Mouse (Mus musculus): ENCODE results near the gene St3gal6. TPM values are rescaled to one million over a fixed set of nuclear protein-coding genes. Genes with fewer than 3 reads are reported as not detected.

Gene St3gal6
- total RNA-seq, 1 experiment, result 2.2 TPM

DNA sequence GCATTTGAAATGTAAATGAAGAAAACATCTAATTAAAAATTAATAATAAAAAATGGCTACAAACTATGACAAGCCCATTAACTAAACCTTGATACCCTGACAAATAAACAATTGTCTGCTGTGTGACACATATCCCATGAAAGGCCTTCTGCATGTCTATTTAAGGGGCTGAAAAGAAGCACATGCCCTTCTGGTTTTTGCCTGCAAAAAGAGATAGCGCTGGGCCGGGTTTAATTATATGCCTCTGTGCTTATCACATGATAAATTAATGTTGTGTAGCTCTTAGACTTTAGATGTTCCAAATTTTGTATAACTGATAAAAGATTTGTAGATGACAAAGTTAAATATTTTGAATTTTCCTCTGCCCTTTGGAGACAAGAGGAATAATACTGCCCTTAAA, 9.2 kb upstream of the St3gal6 start:
- no peak overlapping the region for H3K9ac ChIP-seq (ENCODE audit: insufficient read depth, low read depth, low read length, poor library complexity, severe bottlenecking)
- TF ChIP-seq ZC3H11A (IDR thresholded peaks at IDR 0.05; ENCODE audit: borderline replicate concordance, low read depth, low read length), result no peak

DNA sequence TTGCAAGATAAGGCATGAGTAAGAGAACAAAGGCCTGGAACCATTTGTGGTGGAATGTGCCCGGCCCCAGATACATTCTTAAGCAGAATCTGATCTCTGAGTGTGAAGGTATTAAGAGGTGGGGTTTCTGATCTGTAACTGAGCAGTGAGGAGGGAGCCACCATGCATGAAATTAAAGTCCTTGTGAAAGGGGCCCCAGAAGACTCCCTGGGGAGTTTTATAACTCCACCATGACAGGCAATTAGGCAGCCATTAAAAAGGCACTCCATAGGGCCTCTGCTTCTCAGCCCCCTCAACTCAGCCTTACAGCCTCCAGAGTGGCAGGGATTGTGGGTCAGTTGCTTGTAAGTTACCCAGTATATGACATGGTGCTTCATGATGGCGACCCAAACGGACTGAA, 8.5 kb upstream of the St3gal6 start:
- no peak for DNase-seq (ENCODE audit: low read depth, low spot score)
- H3K9ac ChIP-seq (ENCODE audit: insufficient read depth, low read depth, low read length, poor library complexity, severe bottlenecking), result no peak overlapping the region
- H3K9me3 ChIP-seq (ENCODE audit: control insufficient read depth, insufficient read depth, low read depth, low read length), result no peaks in the 10 kb centered on the region
- in situ Hi-C loops (cut with MboI; ENCODE audit: low sequenced_read_pairs in 2 of 2, unreplicated experiment in 2 of 2), result no loop called here
- H3K4me3 ChIP-seq (ENCODE audit: insufficient read depth in 1 of 2, low read depth in 1 of 2, low read length in 2 of 2, poor library complexity in 1 of 2, severe bottlenecking in 1 of 2), result no peak overlapping the region
- H3K4me1 ChIP-seq (ENCODE audit: control insufficient read depth in 2 of 2, insufficient read depth in 2 of 2, low read length in 2 of 2, poor library complexity in 1 of 2), result no peaks in the 10 kb centered on the region
- TF ChIP-seq ZNF384 (IDR thresholded peaks at IDR 0.05; ENCODE audit: low read depth, low read length) (no peak), MAFK (IDR thresholded peaks at IDR 0.05; ENCODE audit: insufficient read depth, low read depth, low read length) (no peak), HCFC1 (IDR thresholded peaks at IDR 0.05; ENCODE audit: borderline replicate concordance, insufficient read depth, low read length) (no peak), ZC3H11A (IDR thresholded peaks at IDR 0.05; ENCODE audit: borderline replicate concordance, low read depth, low read length) (no peak), CHD2 (IDR thresholded peaks at IDR 0.05; ENCODE audit: low read depth, low read length) (no peak)
- H3K36me3 ChIP-seq (ENCODE audit: control insufficient read depth, insufficient read depth, low read length, poor library complexity, severe bottlenecking), result no peaks in the 10 kb centered on the region
- no peak overlapping the region for H3K27ac ChIP-seq (ENCODE audit: insufficient read depth, low read depth, low read length, poor library complexity, severe bottlenecking)

More for the DNA sequence above, 9.2 kb upstream of the St3gal6 start:
- H3K4me1 ChIP-seq (ENCODE audit: control insufficient read depth in 2 of 2, insufficient read depth in 2 of 2, low read length in 2 of 2, poor library complexity in 1 of 2), result no peaks in the 10 kb centered on the region
- H3K27ac ChIP-seq (ENCODE audit: insufficient read depth, low read depth, low read length, poor library complexity, severe bottlenecking), result no peak overlapping the region
- H3K9me3 ChIP-seq (ENCODE audit: control insufficient read depth, insufficient read depth, low read depth, low read length), result no peaks in the 10 kb centered on the region
- DNase-seq (ENCODE audit: low read depth, low spot score), result no peak
- in situ Hi-C loops (cut with MboI; ENCODE audit: low sequenced_read_pairs in 2 of 2, unreplicated experiment in 2 of 2), result no loop called here
- H3K36me3 ChIP-seq (ENCODE audit: control insufficient read depth, insufficient read depth, low read length, poor library complexity, severe bottlenecking), result no peaks in the 10 kb centered on the region
- H3K4me3 ChIP-seq (ENCODE audit: insufficient read depth in 1 of 2, low read depth in 1 of 2, low read length in 2 of 2, poor library complexity in 1 of 2, severe bottlenecking in 1 of 2), result no peak overlapping the region

DNA sequence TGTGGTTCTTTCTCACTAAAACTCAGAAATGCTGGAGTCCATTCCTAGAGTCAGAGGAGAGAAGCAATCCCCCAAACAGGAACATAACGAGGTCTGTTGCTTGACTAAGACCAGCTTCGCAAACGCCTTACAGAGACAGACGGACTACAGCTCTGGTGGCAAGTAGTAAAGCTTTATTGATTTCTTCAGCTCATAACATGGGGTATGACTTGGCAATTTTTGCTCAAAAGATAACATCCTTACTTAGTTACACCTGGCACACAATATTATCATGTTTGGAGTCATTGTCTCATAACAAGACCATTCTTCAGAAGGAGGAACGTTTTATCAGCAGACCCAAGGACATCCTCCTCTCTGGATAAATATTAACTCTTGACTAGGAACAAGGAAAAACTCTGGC, 3.8 kb upstream of the St3gal6 start:
- Histone ChIP-seq H3K9ac (ENCODE audit: insufficient read depth, low read depth, low read length, poor library complexity, severe bottlenecking) (no peak overlapping the region), H3K9me3 (ENCODE audit: control insufficient read depth, insufficient read depth, low read depth, low read length) (no peaks in the 10 kb centered on the region), H3K4me1 (ENCODE audit: control insufficient read depth in 2 of 2, insufficient read depth in 2 of 2, low read length in 2 of 2, poor library complexity in 1 of 2) (no peaks in the 10 kb centered on the region), H3K27ac (ENCODE audit: insufficient read depth, low read depth, low read length, poor library complexity, severe bottlenecking) (no peak overlapping the region), H3K36me3 (ENCODE audit: control insufficient read depth, insufficient read depth, low read length, poor library complexity, severe bottlenecking) (no peaks in the 10 kb centered on the region), H3K4me3 (ENCODE audit: insufficient read depth in 1 of 2, low read depth in 1 of 2, low read length in 2 of 2, poor library complexity in 1 of 2, severe bottlenecking in 1 of 2) (no peak overlapping the region)
- in situ Hi-C loops (cut with MboI; ENCODE audit: low sequenced_read_pairs in 2 of 2, unreplicated experiment in 2 of 2), result no loop called here
- DNase-seq (ENCODE audit: low read depth, low spot score), result no peak
- TF ChIP-seq CHD2 (IDR thresholded peaks at IDR 0.05; ENCODE audit: low read depth, low read length) (no peak), ZC3H11A (IDR thresholded peaks at IDR 0.05; ENCODE audit: borderline replicate concordance, low read depth, low read length) (no peak), ZNF384 (IDR thresholded peaks at IDR 0.05; ENCODE audit: low read depth, low read length) (no peak), MAFK (IDR thresholded peaks at IDR 0.05; ENCODE audit: insufficient read depth, low read depth, low read length) (no peak), HCFC1 (IDR thresholded peaks at IDR 0.05; ENCODE audit: borderline replicate concordance, insufficient read depth, low read length) (no peak)

DNA sequence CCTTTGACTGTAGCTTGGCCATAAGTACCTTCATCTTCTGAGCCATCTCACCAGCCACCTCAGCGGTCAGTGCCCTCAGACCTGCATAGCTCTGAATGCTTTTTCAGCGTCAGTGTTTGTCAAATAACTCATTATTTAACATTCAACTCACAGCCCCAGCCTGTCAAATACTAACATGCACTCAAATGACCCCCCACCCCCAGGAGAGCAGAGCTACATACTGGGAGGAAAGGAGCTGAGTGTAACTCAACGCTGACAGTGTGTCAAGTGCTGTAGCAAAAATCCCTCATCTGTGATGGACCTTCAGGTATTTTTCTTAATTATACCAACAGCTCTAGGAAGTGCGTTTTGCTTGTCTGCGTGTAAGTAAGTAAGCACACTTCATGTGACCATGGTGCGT, 2.7 kb upstream of the St3gal6 start:
- no peak overlapping the region for H3K9ac ChIP-seq (ENCODE audit: insufficient read depth, low read depth, low read length, poor library complexity, severe bottlenecking)
- no peak overlapping the region for H3K27ac ChIP-seq (ENCODE audit: insufficient read depth, low read depth, low read length, poor library complexity, severe bottlenecking)
- no peaks in the 10 kb centered on the region for H3K4me1 ChIP-seq (ENCODE audit: control insufficient read depth in 2 of 2, insufficient read depth in 2 of 2, low read length in 2 of 2, poor library complexity in 1 of 2)
- no peak for DNase-seq (ENCODE audit: low read depth, low spot score)
- in situ Hi-C loops (cut with MboI; ENCODE audit: low sequenced_read_pairs in 2 of 2, unreplicated experiment in 2 of 2), result no loop called here
- H3K9me3 ChIP-seq (ENCODE audit: control insufficient read depth, insufficient read depth, low read depth, low read length), result no peaks in the 10 kb centered on the region
- H3K36me3 ChIP-seq (ENCODE audit: control insufficient read depth, insufficient read depth, low read length, poor library complexity, severe bottlenecking), result no peaks in the 10 kb centered on the region
- no peak for TF ChIP-seq CHD2 (IDR thresholded peaks at IDR 0.05; ENCODE audit: low read depth, low read length)
- no peak for TF ChIP-seq MAFK (IDR thresholded peaks at IDR 0.05; ENCODE audit: insufficient read depth, low read depth, low read length)
- no peak for TF ChIP-seq ZC3H11A (IDR thresholded peaks at IDR 0.05; ENCODE audit: borderline replicate concordance, low read depth, low read length)
- no peak for TF ChIP-seq ZNF384 (IDR thresholded peaks at IDR 0.05; ENCODE audit: low read depth, low read length)
- TF ChIP-seq HCFC1 (IDR thresholded peaks at IDR 0.05; ENCODE audit: borderline replicate concordance, insufficient read depth, low read length), result no peak
- no peak overlapping the region for H3K4me3 ChIP-seq (ENCODE audit: insufficient read depth in 1 of 2, low read depth in 1 of 2, low read length in 2 of 2, poor library complexity in 1 of 2, severe bottlenecking in 1 of 2)

DNA sequence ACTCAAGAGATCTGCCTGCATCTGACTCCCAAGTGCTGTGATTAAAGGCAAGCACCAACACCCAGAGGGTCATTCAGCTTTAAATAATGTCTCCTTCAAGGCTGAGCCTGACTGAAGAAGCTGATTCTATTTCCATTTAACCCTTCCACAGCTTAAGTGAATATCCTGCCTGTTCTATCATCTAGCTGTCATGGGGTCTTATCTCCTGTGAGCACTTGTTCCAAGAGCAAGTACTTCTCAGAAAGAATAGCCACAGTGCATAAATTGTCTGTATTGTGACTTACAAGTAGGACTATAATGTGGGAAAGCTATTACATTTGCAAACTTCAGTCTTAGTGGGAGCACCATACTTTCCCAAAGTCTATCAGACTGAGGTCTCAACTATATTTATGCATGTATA, 1.8 kb upstream of the St3gal6 start:
- no peak overlapping the region for H3K27ac ChIP-seq (ENCODE audit: insufficient read depth, low read depth, low read length, poor library complexity, severe bottlenecking)
- in situ Hi-C loops (cut with MboI; ENCODE audit: low sequenced_read_pairs in 2 of 2, unreplicated experiment in 2 of 2), result no loop called here

More for the DNA sequence above, 1.8 kb upstream of the St3gal6 start:
- Histone ChIP-seq H3K9me3 (ENCODE audit: control insufficient read depth, insufficient read depth, low read depth, low read length) (no peaks in the 10 kb centered on the region), H3K4me1 (ENCODE audit: control insufficient read depth in 2 of 2, insufficient read depth in 2 of 2, low read length in 2 of 2, poor library complexity in 1 of 2) (no peaks in the 10 kb centered on the region), H3K9ac (ENCODE audit: insufficient read depth, low read depth, low read length, poor library complexity, severe bottlenecking) (no peak overlapping the region), H3K36me3 (ENCODE audit: control insufficient read depth, insufficient read depth, low read length, poor library complexity, severe bottlenecking) (no peaks in the 10 kb centered on the region), H3K4me3 (ENCODE audit: insufficient read depth in 1 of 2, low read depth in 1 of 2, low read length in 2 of 2, poor library complexity in 1 of 2, severe bottlenecking in 1 of 2) (no peak overlapping the region)
- TF ChIP-seq MAFK (IDR thresholded peaks at IDR 0.05; ENCODE audit: insufficient read depth, low read depth, low read length) (no peak), HCFC1 (IDR thresholded peaks at IDR 0.05; ENCODE audit: borderline replicate concordance, insufficient read depth, low read length) (no peak), CHD2 (IDR thresholded peaks at IDR 0.05; ENCODE audit: low read depth, low read length) (no peak), ZNF384 (IDR thresholded peaks at IDR 0.05; ENCODE audit: low read depth, low read length) (no peak), ZC3H11A (IDR thresholded peaks at IDR 0.05; ENCODE audit: borderline replicate concordance, low read depth, low read length) (no peak)
- no peak for DNase-seq (ENCODE audit: low read depth, low spot score)
